Mouse (Mus musculus): ENCODE measurements around the gene Cadps2.

- no peak for TF ChIP-seq POLR2AphosphoS2 (IDR thresholded peaks at IDR 0.05; ENCODE audit: insufficient read length, low read depth)
- TF ChIP-seq TCF12 (IDR thresholded peaks at IDR 0.05; ENCODE audit: insufficient read depth, poor library complexity, severe bottlenecking) = no peak
- no peak for TF ChIP-seq POLR2A (IDR thresholded peaks at IDR 0.05; ENCODE audit: insufficient read length, low read depth)
- TF ChIP-seq MAX (IDR thresholded peaks at IDR 0.05; ENCODE audit: low read depth) = no peak
- no peak for TF ChIP-seq USF1 (IDR thresholded peaks at IDR 0.05; ENCODE audit: low read depth)
Measured at GRCm38 (mm10) chr6:23457748-23458147, 381.5 kb downstream of the Cadps2 start.

Measured in myocyte (in vitro differentiated cells).